Mouse (Mus musculus) heart, embryonic 14.5 days (tissue): ENCODE data around the gene Csnk1e. TPM values are rescaled to one million over a fixed set of nuclear protein-coding genes. Genes with fewer than 3 reads are reported as not detected.
A peak's percentile ranks its signal among the peaks of the same experiment; 100 is the strongest.

ENCODE experiments used
- ATAC-seq: fragments of 200-750 bp; cut with Nextera tagmentation; 2 replicates; pipeline ENCODE4 v1.8.0; 2017; ENCODE audit warnings: low read depth, moderate TSS enrichment; ENCODE audit not compliant: insufficient number of reproducible peaks, insufficient read depth, low FRiP score
- H3K27ac ChIP-seq, 2 experiments: fragments of 200-500 bp in 1 of 2; fragments of 300-500 bp in 1 of 2; sonication (generic) in 1 of 2; replicated peaks in 1 of 2; 2 replicates each; pipeline ENCODE4 v1.5.1; 2012 to 2014; ENCODE audit warnings: low read depth in 2 of 2, low read length in 2 of 2, control low read depth in 1 of 2, mild to moderate bottlenecking in 1 of 2, mixed read lengths in 1 of 2; ENCODE audit not compliant: control insufficient read depth in 1 of 2, insufficient read depth in 1 of 2
- H3K27me3 ChIP-seq: fragments of 300-500 bp; sonication (generic); 2 replicates; pipeline ENCODE4 v1.6.1; 2014; ENCODE audit warnings: mild to moderate bottlenecking, low read length, control low read depth; ENCODE audit not compliant: control insufficient read depth, insufficient read depth
- H3K36me3 ChIP-seq: fragments of 300-500 bp; sonication (generic); 2 replicates; pipeline ENCODE4 v1.6.1; 2014; ENCODE audit warnings: mild to moderate bottlenecking, control low read depth, low read length, mixed read lengths; ENCODE audit not compliant: control insufficient read depth, insufficient read depth
- H3K4me1 ChIP-seq, 2 experiments: fragments of 200-500 bp in 1 of 2; fragments of 300-500 bp in 1 of 2; sonication (generic) in 1 of 2; 2 replicates each; pipeline ENCODE4 v1.6.1; 2012 to 2014; ENCODE audit warnings: low read length in 2 of 2, control low read depth in 1 of 2, mixed read lengths in 1 of 2; ENCODE audit not compliant: control insufficient read depth in 2 of 2, insufficient read depth in 2 of 2
- H3K4me2 ChIP-seq: fragments of 300-500 bp; sonication (generic); 2 replicates; pipeline ENCODE4 v1.6.1; 2014; ENCODE audit warnings: mild to moderate bottlenecking, low read length
- H3K4me3 ChIP-seq, 2 experiments: fragments of 200-500 bp in 1 of 2; fragments of 300-500 bp in 1 of 2; sonication (generic) in 1 of 2; 2 replicates each; pipeline ENCODE4 v1.5.1; 2012 to 2014; ENCODE audit warnings: low read length in 2 of 2, mild to moderate bottlenecking in 2 of 2, control low read depth in 1 of 2, low read depth in 1 of 2, moderate library complexity in 1 of 2; ENCODE audit not compliant: control insufficient read depth in 1 of 2, insufficient read depth in 1 of 2
- H3K9ac ChIP-seq: fragments of 300-500 bp; sonication (generic); 2 replicates; pipeline ENCODE4 v1.6.1; 2014; ENCODE audit warnings: mild to moderate bottlenecking, low read length
- H3K9me3 ChIP-seq: fragments of 300-500 bp; sonication (generic); 2 replicates; pipeline ENCODE4 v1.6.1; 2016; ENCODE audit warnings: low read length, control low read depth; ENCODE audit not compliant: control insufficient read depth
- WGBS: fragments of 180-500 bp; shearing (Covaris S2); extraction: QIAGEN DNeasy Blood & Tissue Kit; methylation state at CpG from one replicate; pipeline ENCODE4 v1.1.7; 2014; 5-methylcytosine and 5-hydroxymethylcytosine counted together
- polyA plus RNA-seq: library from polyadenylated mRNA; unstranded; fragments of >200 nt; fragmentation: Nextera tagmentation; extraction: Ambion mirVana; gene quantifications from 2 replicates; pipeline ENCODE4 v1.2.1, GENCODE M21; 2014

Gene Csnk1e
- polyA plus RNA-seq, 1 experiment from 2014 or later: 95.1 TPM

DNA sequence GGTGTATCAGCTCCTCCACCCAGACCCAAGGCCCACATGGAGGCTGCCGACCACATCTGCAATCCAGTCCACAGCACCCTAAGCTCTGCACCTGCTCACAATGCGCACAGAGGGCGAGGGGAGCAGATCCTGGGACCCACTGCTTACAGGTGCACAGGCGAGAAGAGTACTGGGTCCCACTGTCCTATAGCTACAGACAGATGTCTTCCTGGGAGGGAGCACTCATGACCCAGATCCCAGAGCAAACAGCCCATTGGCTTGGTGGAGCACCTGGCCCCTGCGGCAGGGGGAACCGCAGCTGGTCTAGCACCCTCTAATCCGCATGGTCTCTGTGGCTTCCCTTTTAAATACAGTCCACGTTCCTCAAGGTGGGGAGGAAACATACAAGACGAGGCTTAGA, 73.7 kb downstream of the Csnk1e start:
- Histone ChIP-seq H3K4me3 (no peak overlapping the region), H3K27me3 (no peaks in the 10 kb centered on the region), H3K9me3 (no peaks in the 10 kb centered on the region), H3K4me2 (peak overlapping the region; percentile 66), H3K9ac (peak overlapping the region; percentile 54; the same call in 1 of the 2 replicates), H3K36me3 (peaks cover 33% of the 10 kb centered on the region), H3K4me1 (peaks cover 24 to 50% of the 10 kb centered on the region in 2 experiments), H3K27ac (peak overlapping the region; percentile 95 to 98)
- no peak for ATAC-seq
- WGBS: 79% methylated on average over 9 of the region's 9 CpGs

DNA sequence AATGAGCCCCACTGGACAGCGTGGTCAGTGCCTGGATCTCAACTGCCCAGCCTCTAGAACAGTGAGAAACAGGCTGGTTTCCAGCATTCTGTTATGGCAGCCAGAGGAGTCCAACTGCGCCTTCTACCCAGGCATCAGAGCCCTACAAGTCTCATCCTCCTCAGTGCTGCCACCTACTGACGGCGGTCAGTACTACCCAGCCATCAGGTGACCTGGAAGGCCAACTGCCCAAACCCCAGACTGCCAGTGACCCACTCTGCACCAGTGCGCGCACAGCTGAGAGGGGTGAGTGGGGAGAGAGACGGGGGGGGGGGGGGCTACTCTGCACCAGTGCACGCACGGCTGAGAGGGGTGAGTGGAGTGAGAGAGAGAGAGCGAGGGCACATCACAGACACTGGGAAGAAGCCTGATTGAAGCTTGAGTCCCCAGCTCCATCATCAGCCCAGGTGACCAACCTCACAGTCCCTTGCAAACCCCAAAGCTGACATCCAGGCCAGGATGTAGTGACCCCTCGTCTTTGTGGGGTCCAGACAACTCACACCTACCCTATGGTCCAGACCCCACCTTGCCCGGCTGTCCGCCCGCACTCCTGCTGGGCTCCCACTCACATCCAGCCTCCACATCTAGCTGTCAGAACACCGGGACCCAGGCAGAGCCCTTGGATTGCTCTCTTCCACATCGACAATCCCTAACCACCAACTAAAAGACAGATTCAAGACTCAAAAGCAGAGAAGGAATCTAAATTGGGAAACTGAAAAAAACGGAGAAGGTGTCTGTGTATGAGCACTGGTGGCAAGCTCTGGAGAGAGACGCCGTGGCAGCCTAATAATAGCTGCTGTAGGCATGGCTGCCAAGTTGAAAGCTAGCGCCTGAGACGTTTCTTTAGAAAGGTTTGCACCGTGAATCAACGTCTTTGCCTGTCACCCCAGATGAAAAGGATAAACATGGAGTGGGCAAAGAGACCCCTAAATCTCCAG, 74.6 kb downstream of the Csnk1e start:
- ATAC-seq: peak; percentile 33
- H3K4me2 ChIP-seq: peak overlapping the region; percentile 66
- peak overlapping the region; percentile 16 to 17; a peak in 3 of 4 replicates for H3K4me3 ChIP-seq
- H3K4me1 ChIP-seq: peaks cover 20 to 41% of the 10 kb centered on the region in 2 experiments
- H3K27me3 ChIP-seq: no peaks in the 10 kb centered on the region
- peak overlapping the region; percentile 69 for H3K9ac ChIP-seq
- no peaks in the 10 kb centered on the region for H3K9me3 ChIP-seq
- 34% methylated on average over 22 of the region's 23 CpGs for WGBS
- H3K36me3 ChIP-seq: peaks cover 42% of the 10 kb centered on the region
- peak overlapping the region; percentile 95 to 98 for H3K27ac ChIP-seq

DNA sequence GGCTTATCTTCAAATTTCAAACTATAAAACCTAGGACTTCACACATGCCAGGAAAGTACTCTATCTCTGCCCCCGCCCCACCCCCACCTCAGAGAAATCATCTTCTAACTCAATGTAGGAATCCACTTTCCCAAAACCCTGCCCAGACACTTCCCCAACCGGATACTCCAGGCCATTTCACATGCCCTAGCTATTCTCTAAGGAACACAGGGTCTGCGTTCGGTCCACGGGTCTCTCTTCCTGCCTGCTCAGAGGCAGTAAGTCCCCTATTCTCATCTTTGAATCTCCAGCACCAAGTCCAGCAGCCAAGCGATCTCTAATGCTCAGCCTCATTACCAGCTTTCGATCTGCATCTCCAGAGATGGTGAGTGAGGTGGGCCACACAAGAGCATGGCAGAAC, 75.7 kb downstream of the Csnk1e start:
- Histone ChIP-seq H3K36me3 (peaks cover 51% of the 10 kb centered on the region), H3K4me3 (no peak overlapping the region), H3K27me3 (no peaks in the 10 kb centered on the region), H3K27ac (peak overlapping the region in 1 of 2 experiments; percentile 98; a peak in 2 of 4 replicates), H3K9ac (no peak overlapping the region), H3K9me3 (no peaks in the 10 kb centered on the region), H3K4me2 (no peak overlapping the region), H3K4me1 (peaks cover 20 to 41% of the 10 kb centered on the region in 2 experiments)
- no peak for ATAC-seq
- WGBS: 86% methylated on average over 7 of the region's 7 CpGs

DNA sequence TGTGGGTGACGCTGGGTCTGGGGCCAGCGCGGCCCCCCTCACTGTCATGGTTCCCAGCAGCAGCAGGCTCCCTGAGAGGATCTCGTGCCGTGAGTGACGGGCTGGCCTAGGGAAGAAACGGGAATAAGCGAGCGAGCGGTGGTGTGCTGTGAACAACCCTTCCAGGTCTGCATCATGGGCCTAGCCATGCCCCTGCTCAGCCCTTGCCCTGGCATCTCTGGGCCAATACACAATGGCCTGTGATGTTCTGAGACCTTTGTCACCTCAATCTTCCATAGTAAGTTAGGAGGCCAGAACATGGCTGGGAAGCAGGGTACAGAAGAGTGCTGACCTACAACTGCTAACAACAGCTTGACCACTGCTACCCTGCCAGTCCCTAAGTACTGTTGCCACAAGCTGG, 76.8 kb downstream of the Csnk1e start:
- H3K27me3 ChIP-seq: no peaks in the 10 kb centered on the region
- ATAC-seq: no peak
- peaks cover 52% of the 10 kb centered on the region for H3K36me3 ChIP-seq
- no peak overlapping the region; the same call in 1 of the 2 replicates for H3K9ac ChIP-seq
- 95% methylated on average over 10 of the region's 10 CpGs for WGBS
- H3K4me1 ChIP-seq: peaks cover 20 to 41% of the 10 kb centered on the region in 2 experiments
- no peaks in the 10 kb centered on the region for H3K9me3 ChIP-seq
- no peak overlapping the region for H3K4me2 ChIP-seq
- H3K27ac ChIP-seq: no peak overlapping the region
- no peak overlapping the region for H3K4me3 ChIP-seq

DNA sequence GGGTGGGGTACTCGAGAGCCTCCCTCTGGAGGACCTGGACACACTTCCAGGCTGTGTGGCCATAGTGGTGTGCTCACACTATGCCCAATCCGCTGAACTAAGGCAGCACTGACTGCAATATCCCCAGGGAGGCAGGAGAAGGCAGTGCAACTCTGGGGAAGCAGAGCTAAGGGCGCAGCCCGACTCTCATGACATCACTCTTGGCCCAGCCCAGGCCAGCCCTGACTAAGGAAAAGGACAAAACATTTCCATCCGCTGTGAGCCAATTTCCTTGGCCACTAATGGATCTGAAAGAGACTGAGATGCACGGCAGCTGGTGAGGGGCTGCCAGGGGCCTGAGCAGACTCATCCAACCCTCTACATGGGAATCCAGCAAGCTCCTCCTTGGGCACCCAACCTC, 77.7 kb downstream of the Csnk1e start:
- Histone ChIP-seq H3K4me2 (no peak overlapping the region), H3K4me1 (peaks cover 20 to 41% of the 10 kb centered on the region in 2 experiments), H3K9me3 (no peaks in the 10 kb centered on the region), H3K9ac (no peak overlapping the region), H3K27ac (peak overlapping the region; percentile 5 to 39; a peak in 2 of 4 replicates), H3K36me3 (peaks cover 56% of the 10 kb centered on the region), H3K27me3 (no peaks in the 10 kb centered on the region), H3K4me3 (no peak overlapping the region)
- ATAC-seq: no peak
- 73% methylated on average over 6 of the region's 6 CpGs for WGBS

DNA sequence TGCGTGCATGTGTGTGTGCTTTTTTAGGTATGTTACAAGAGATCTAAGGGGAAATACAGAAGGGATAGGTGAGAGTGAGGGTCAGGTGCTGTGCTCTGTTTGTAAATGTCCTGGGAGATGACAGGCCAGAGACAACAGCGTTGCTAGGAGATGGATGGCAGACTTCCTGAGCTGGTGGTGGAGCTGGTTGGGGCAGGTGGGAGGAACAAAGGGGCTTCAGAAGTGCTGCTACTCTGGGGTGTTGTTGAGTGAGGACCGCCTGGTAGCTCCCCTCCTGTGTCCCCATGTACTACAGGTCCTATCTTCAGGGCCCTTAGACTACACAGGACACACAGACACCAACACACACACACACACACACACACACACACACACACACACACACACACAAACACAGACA, 80.6 kb downstream of the Csnk1e start:
- Histone ChIP-seq H3K27ac (no peak overlapping the region), H3K27me3 (no peaks in the 10 kb centered on the region), H3K9me3 (no peaks in the 10 kb centered on the region), H3K4me1 (peaks cover 5 to 20% of the 10 kb centered on the region in 2 experiments), H3K4me2 (no peak overlapping the region), H3K36me3 (peaks cover 83% of the 10 kb centered on the region), H3K4me3 (no peak overlapping the region), H3K9ac (no peak overlapping the region)
- no peak for ATAC-seq
- 50% methylated on average over 3 of the region's 3 CpGs for WGBS

DNA sequence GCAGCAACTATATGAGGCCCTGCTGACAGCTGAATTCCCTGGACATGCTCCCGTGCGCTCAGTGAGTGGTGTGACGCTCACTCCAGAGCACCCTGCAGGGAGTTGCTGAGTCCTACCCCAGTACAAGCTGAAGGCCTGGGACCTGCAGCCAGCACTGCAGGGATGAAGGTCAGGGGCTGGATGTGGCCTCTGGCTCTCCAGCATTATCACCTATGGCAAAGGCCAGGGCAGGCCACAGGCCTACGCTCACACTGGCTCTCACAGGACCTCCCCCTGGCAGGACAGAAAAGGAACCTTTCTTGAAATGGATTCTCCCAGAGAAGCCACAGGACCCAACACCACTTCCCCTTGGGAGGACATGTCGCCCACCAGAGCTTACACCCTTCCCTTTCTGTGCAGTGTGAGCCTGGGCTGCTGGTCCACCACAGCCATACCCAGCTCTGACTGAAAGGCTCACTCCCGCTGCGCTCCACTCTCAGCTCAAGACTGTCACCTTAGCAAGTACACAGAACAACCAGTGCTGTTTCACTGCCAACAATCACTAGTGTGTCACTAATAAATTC, 85.0 kb downstream of the Csnk1e start:
- peaks cover 12 to 22% of the 10 kb centered on the region in 2 experiments for H3K4me1 ChIP-seq
- H3K9ac ChIP-seq: peak overlapping the region; percentile 27; the same call in 1 of the 2 replicates
- H3K9me3 ChIP-seq: no peaks in the 10 kb centered on the region
- no peak overlapping the region for H3K4me2 ChIP-seq
- H3K27ac ChIP-seq: no peak overlapping the region
- peaks cover 93% of the 10 kb centered on the region for H3K36me3 ChIP-seq
- H3K27me3 ChIP-seq: no peaks in the 10 kb centered on the region
- WGBS: 71% methylated on average over 7 of the region's 7 CpGs
- no peak for ATAC-seq
- no peak overlapping the region for H3K4me3 ChIP-seq
